Mouse (Mus musculus) 3T3-L1 (cell line): ENCODE data around the gene Cntn4.

Experiments
- DNase-seq: peaks from one replicate; pipeline ENCODE4 v3.0.0-alpha.2; 2015; ENCODE audit warnings: low read depth, low spot score

Cntn4 gene

GRCm38 (mm10) chr6:106078071-106078603 is 400.7 kb downstream of the Cntn4 start:
- DNase-seq = no peak

GRCm38 (mm10) chr6:106078629-106079028 is 401.2 kb downstream of the Cntn4 start:
- no peak for DNase-seq

GRCm38 (mm10) chr6:106097856-106098255 is 420.4 kb downstream of the Cntn4 start:
- no peak for DNase-seq

- no peak for DNase-seq
Observed at GRCm38 (mm10) chr6:106118523-106119081, 441.1 kb downstream of the Cntn4 start.

- DNase-seq = peak; percentile 6
Observed at GRCm38 (mm10) chr6:106153530-106153929, 476.1 kb downstream of the Cntn4 start.

- no peak for DNase-seq
Observed at GRCm38 (mm10) chr6:106155362-106155761, 477.9 kb downstream of the Cntn4 start.

DNA sequence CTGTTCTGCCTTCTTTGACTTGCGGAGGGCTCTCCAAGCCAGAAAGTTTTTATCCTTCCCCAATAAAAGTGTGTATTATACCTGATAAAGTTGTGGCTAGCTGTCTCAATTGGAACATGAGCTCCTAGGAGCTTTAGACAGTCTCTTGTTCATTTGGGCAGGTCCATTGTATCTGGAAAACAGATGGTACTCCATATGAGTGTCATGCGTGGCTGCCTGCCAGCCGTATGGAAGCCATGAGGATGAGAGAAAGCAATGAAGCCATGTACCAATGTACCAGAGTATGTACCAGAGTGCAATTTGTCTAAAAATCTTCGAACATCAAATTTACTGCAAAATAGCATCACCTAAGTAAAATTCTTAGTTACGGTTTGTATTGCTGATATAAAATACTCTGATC is 500.1 kb downstream of the Cntn4 start:
- DNase-seq = no peak

DNA sequence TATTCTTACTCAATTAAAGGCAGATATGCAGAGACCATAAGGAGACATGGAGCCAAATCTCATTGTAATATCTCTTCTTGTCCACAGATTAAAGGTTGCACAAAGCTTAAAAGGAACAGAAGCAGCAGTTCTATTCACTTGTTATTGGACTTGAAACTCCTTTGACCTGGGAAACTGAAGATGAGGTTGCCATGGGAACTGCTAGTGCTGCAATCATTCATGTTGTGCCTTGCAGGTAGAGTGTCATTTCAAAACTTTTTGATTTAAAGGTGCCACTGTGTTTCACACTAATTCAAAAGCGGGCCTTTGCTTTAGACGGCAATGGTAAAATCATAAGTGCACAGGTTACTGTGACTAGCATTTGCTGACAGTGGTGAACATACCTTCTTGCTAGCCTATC is 504.1 kb downstream of the Cntn4 start:
- no peak for DNase-seq

GRCm38 (mm10) chr6:106200974-106201373 is 523.5 kb downstream of the Cntn4 start:
- no peak for DNase-seq

DNA sequence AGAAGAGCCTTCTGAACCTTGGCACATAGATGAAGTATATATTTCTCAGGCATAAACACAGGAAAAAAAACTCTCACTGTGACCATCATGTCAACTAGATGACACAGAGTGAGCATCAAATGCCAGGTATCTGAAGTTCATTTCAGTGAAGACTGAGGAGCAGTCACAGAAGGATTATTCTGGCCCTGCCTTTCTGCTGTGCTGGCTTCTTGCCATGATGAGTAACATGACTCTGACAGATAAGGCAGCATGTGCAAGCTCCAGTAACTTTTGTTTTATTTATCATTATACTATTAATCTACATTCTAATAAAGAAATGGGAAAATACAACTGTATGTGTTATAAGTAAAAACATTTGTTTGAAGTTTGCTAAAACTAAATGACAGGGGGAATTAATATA is 529.9 kb downstream of the Cntn4 start:
- DNase-seq = peak; percentile 6

DNA sequence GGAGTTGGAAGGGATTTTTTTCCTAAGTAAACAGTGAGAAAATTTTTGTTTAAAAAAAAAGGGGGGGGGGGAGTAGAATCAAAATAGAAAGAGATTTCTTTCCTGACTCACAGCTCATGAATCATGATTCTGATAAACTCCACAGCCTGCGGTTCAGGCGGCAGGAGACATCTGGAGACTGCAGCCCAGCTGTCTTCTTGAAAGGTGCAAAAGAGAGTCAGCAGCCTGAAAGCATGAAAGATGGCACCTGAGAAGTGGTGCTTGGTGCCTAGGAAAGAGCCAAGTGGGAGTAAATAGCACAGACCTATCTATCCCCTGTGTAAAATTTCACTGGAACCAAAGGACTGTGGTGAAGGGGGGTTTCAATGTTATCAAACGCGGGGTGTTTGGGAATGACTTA is 535.6 kb downstream of the Cntn4 start:
- no peak for DNase-seq

DNA sequence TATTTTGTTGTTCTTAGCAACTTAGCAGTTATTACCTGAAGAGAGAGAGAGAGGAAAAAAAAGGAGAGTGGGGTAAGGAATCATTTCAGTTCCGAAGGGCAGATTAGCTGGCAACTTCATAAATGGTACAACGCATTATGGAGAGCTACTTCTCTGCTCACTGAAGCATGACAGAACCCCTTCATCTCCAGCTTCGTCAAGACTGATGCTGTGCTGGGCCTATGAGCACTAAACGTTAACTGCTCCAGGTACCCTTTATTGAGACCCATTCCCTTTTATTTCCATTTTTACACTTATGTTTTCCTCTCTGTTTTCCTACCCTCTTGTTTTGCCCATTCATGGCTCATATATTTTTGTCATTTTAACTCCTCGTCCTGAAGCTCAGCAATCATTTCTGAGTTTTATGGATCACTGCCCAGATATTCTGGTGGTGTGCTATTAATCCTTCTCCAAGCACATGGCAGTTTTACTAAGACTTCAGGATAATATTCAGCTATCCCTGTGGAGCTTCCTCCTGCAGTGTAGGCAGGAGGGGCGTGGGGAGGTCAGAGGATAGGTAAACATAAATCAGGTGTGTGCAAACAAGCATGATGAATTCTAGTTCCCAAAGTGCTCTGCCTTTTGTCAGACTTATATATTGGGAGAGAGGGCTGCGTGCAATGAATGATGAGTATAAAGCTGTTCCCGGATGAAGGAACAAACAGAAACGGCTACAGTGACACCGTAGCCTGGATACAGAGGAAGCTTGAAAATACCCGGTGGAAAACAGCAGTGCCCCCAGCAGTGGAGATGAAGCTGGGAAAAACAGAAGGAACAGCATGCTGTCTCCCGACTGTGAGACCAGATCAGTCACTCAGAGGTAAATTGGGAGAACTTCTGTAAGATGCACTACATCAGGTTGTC is 559.8 kb downstream of the Cntn4 start:
- DNase-seq = no peak

DNA sequence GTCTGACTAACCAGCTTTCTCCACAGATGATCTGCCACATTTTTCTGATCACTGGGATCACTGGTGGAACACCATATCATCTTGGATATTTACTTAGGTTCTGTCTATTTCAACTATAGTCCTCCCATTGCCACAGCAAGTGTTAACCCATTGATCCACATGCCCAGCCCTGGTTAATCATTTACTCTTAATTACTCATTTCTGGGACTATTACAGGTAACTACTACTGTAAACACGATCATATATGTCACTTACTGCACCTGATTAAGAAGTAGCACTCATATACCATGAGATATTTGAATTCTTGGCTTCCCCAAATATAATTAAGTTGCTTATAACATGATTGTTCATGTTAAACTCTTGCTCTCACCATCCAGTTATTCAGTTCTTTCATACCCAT is 564.1 kb downstream of the Cntn4 start:
- no peak for DNase-seq

DNA sequence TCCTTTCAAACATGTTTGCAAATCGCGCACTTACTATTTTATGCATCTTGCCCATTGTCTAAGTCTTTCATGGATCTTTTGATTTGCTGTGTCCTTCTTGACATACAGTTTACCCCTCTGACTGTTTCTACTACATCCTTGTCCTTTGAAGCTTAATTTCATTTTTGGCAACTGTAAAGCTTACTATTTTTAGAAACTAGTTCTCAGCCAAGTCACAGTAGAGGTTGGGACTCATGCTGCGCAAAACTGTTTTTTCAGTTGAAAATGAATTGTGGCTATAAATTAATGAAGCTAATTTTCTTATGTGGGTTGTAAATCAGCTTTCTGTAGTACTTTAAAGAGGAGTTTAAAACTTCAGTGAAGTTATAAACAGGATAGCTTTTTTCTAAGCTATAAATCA is 585.9 kb downstream of the Cntn4 start:
- no peak for DNase-seq

DNA sequence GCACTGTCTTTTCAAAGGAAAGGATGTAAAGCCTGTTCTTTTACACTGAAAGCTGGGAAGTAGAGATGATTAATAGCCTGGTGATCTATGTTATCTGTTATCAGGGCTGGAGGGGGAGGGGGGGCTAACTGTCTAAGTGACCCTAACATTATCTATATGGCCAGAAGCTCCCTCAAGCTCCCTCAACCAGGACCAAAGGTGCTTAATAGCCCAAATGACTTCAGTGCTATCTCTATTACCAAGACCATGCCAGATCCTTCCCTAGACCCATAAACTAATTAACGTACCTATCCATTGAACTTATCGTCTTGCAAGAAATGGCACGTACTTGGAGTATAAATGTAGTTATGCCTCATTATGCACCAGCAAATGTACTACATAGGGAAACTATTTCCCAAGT is 588.0 kb downstream of the Cntn4 start:
- DNase-seq = no peak

DNA sequence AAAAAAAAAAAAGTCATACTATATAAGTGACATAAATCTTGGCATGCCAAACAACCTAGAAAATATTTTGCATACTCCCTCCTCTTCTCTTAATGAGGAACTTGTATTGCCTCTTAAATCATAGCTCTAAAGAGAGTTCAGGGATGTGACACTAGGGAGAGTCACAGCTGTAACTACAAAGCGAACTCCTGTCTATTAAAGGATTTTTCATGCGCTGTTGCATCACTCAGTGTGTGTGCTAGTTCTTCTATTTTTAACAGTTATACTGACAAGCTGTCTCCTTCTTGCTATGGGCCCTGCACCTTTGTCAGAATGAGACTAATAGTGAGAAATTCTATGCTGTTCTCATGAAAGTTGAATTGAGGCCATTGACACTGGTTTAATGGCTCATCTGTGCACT is 588.8 kb downstream of the Cntn4 start:
- no peak for DNase-seq

DNA sequence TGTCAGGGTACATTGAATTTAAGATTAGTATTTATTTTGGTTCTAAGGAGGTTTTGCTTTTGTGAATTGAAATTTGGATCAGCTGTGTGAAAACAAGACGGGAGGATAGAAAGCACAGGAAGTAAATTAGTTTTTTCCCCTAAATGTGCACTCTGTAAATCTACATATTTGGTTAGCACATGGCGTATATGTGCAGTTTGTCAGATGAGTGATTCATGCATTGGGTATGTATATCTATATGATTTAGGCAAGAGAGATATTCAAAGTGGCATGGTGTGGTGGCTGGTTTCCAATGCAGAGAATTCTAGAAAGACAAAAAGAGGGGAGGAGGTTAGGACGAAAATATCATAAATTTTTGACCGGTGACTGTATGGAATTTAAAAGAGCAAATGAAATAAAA is 591.3 kb downstream of the Cntn4 start:
- DNase-seq = no peak

GRCm38 (mm10) chr6:106277139-106277538 is 599.7 kb downstream of the Cntn4 start:
- no peak for DNase-seq

- no peak for DNase-seq
Observed at GRCm38 (mm10) chr6:106281621-106282020, 604.2 kb downstream of the Cntn4 start.

GRCm38 (mm10) chr6:106283815-106284214 is 606.4 kb downstream of the Cntn4 start:
- no peak for DNase-seq

DNA sequence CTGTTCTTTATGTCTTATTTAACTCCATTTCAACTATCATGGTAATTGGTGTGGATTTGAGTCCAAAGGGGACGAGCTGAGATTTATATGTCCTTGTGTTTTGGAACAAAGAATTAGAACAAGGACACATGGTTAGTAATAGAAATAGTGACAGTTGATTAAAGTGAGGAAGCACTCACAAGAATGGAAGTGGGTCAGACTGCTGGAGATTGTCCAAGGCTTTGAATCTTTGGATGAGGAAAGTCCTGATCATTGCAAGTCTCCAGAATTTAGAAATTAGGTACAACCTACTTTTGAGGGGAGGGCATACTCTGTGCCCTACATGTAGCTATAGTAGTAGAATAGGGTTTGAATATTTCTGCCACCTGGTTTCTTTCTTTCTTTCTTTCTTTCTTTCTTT is 622.0 kb downstream of the Cntn4 start:
- no peak for DNase-seq

DNA sequence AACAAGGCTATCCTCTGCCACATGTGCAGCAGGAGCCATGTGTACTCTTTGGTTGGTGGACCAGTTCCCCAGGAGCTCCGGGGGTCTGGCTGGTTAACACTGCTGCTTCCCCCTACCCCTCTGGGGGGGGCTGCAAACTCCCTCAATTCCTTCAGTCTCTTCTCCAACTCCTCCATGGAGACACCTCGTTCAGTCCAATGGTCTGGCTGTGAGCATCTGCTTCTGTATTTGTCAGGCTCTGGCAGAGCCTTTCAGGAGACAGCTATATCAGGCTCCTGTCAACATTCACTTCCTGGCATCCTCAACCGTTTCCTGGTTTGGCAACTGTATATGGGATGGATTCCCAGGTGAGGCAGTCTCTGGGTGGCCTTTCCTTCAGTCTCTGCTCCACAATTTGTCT is 622.7 kb downstream of the Cntn4 start:
- no peak for DNase-seq

GRCm38 (mm10) chr6:106302435-106302834 is 625.0 kb downstream of the Cntn4 start:
- DNase-seq = no peak
